Mouse (Mus musculus): ENCODE measurements around the gene Cenpp. TPM values are rescaled to one million over a fixed set of nuclear protein-coding genes. Genes with fewer than 3 reads are reported as not detected.
"Not testable (repeated sequence)": the region's sequence is repeated elsewhere in the genome, so short reads cannot be mapped to it uniquely, and the experiment has no call there.

Cenpp gene
- polyA plus RNA-seq, 1 experiment = 2.5 TPM

- TF ChIP-seq CTCF (IDR thresholded peaks at IDR 0.05; ENCODE audit: borderline replicate concordance, control insufficient read depth, extremely low read depth, insufficient read depth, low read length, poor library complexity) = no peak
- TF ChIP-seq POLR2A (IDR thresholded peaks at IDR 0.05; ENCODE audit: control insufficient read depth, extremely low read depth, insufficient read depth, low read length, poor library complexity) = no peak
- Histone ChIP-seq H3K36me3 (ENCODE audit: control insufficient read depth, insufficient read depth, low read length) (no peaks in the 10 kb centered on the region), H3K27ac (ENCODE audit: control insufficient read depth, insufficient read depth, low read length) (no peak overlapping the region), H3K4me3 (ENCODE audit: control insufficient read depth, insufficient read depth, low read length) (no peak overlapping the region), H3K27me3 (ENCODE audit: control insufficient read depth, insufficient read depth, low read length) (no peaks in the 10 kb centered on the region), H3K4me1 (replicated peaks; ENCODE audit: control insufficient read depth, insufficient read depth, low read length) (no peaks in the 10 kb centered on the region)
- no peak for DNase-seq
- 90% methylated on average over 4 of the region's 4 CpGs for WGBS
These were observed 43.8 kb downstream of the Cenpp start for GRCm38 (mm10) chr13:49608589-49609322.

GRCm38 (mm10) chr13:49607714-49608113, 44.9 kb downstream of the Cenpp start, which contains the start of gene Ogn:
Ogn (plus strand) TSS chr13:49608046.
- Histone ChIP-seq H3K27ac (ENCODE audit: control insufficient read depth, insufficient read depth, low read length) (no peak within 1 kb of the TSS), H3K27me3 (ENCODE audit: control insufficient read depth, insufficient read depth, low read length) (no peaks in the 10 kb centered on the region), H3K4me1 (replicated peaks; ENCODE audit: control insufficient read depth, insufficient read depth, low read length) (no peaks in the 10 kb centered on the region), H3K36me3 (ENCODE audit: control insufficient read depth, insufficient read depth, low read length) (no peaks in the 10 kb centered on the region), H3K4me3 (ENCODE audit: control insufficient read depth, insufficient read depth, low read length) (no peak within 1 kb of the TSS)
- TF ChIP-seq POLR2A (IDR thresholded peaks at IDR 0.05; ENCODE audit: control insufficient read depth, extremely low read depth, insufficient read depth, low read length, poor library complexity) (no peak), CTCF (IDR thresholded peaks at IDR 0.05; ENCODE audit: borderline replicate concordance, control insufficient read depth, extremely low read depth, insufficient read depth, low read length, poor library complexity) (no peak)
- 95% methylated on average over 4 of the region's 4 CpGs for WGBS
- DNase-seq = no peak

GRCm38 (mm10) chr13:49603603-49604002, 49.0 kb downstream of the Cenpp start:
- Histone ChIP-seq H3K27ac (ENCODE audit: control insufficient read depth, insufficient read depth, low read length) (no peak overlapping the region), H3K27me3 (ENCODE audit: control insufficient read depth, insufficient read depth, low read length) (no peaks in the 10 kb centered on the region), H3K4me3 (ENCODE audit: control insufficient read depth, insufficient read depth, low read length) (no peak overlapping the region), H3K4me1 (replicated peaks; ENCODE audit: control insufficient read depth, insufficient read depth, low read length) (no peaks in the 10 kb centered on the region), H3K36me3 (ENCODE audit: control insufficient read depth, insufficient read depth, low read length) (no peaks in the 10 kb centered on the region)
- no peak for TF ChIP-seq CTCF (IDR thresholded peaks at IDR 0.05; ENCODE audit: borderline replicate concordance, control insufficient read depth, extremely low read depth, insufficient read depth, low read length, poor library complexity)
- no peak for TF ChIP-seq POLR2A (IDR thresholded peaks at IDR 0.05; ENCODE audit: control insufficient read depth, extremely low read depth, insufficient read depth, low read length, poor library complexity)
- no peak for DNase-seq

GRCm38 (mm10) chr13:49602541-49602940, 50.0 kb downstream of the Cenpp start:
- H3K27me3 ChIP-seq (ENCODE audit: control insufficient read depth, insufficient read depth, low read length); H3K4me3 ChIP-seq (ENCODE audit: control insufficient read depth, insufficient read depth, low read length); H3K4me1 ChIP-seq (replicated peaks; ENCODE audit: control insufficient read depth, insufficient read depth, low read length); H3K27ac ChIP-seq (ENCODE audit: control insufficient read depth, insufficient read depth, low read length); H3K36me3 ChIP-seq (ENCODE audit: control insufficient read depth, insufficient read depth, low read length); DNase-seq: not testable (repeated sequence)
- 99% methylated on average over 2 of the region's 2 CpGs for WGBS

- TF ChIP-seq CTCF (IDR thresholded peaks at IDR 0.05; ENCODE audit: borderline replicate concordance, control insufficient read depth, extremely low read depth, insufficient read depth, low read length, poor library complexity) (no peak), POLR2A (IDR thresholded peaks at IDR 0.05; ENCODE audit: control insufficient read depth, extremely low read depth, insufficient read depth, low read length, poor library complexity) (no peak)
- Histone ChIP-seq H3K36me3 (ENCODE audit: control insufficient read depth, insufficient read depth, low read length) (no peaks in the 10 kb centered on the region), H3K4me3 (ENCODE audit: control insufficient read depth, insufficient read depth, low read length) (no peak overlapping the region), H3K27ac (ENCODE audit: control insufficient read depth, insufficient read depth, low read length) (no peak overlapping the region), H3K27me3 (ENCODE audit: control insufficient read depth, insufficient read depth, low read length) (no peaks in the 10 kb centered on the region), H3K4me1 (replicated peaks; ENCODE audit: control insufficient read depth, insufficient read depth, low read length) (no peaks in the 10 kb centered on the region)
- DNase-seq = no peak
- WGBS = 98% methylated on average over 6 of the region's 6 CpGs
These were observed 66.5 kb downstream of the Cenpp start for GRCm38 (mm10) chr13:49586062-49586461.

GRCm38 (mm10) chr13:49584307-49585005, 68.1 kb downstream of the Cenpp start:
- TF ChIP-seq CTCF (IDR thresholded peaks at IDR 0.05; ENCODE audit: borderline replicate concordance, control insufficient read depth, extremely low read depth, insufficient read depth, low read length, poor library complexity) = no peak
- no peak for TF ChIP-seq POLR2A (IDR thresholded peaks at IDR 0.05; ENCODE audit: control insufficient read depth, extremely low read depth, insufficient read depth, low read length, poor library complexity)
- no peaks in the 10 kb centered on the region for H3K4me1 ChIP-seq (replicated peaks; ENCODE audit: control insufficient read depth, insufficient read depth, low read length)
- H3K4me3 ChIP-seq (ENCODE audit: control insufficient read depth, insufficient read depth, low read length) = no peak overlapping the region
- WGBS = 86% methylated on average over 8 of the region's 8 CpGs
- DNase-seq = no peak
- H3K27ac ChIP-seq (ENCODE audit: control insufficient read depth, insufficient read depth, low read length) = no peak overlapping the region
- no peaks in the 10 kb centered on the region for H3K27me3 ChIP-seq (ENCODE audit: control insufficient read depth, insufficient read depth, low read length)
- H3K36me3 ChIP-seq (ENCODE audit: control insufficient read depth, insufficient read depth, low read length) = no peaks in the 10 kb centered on the region
